Mouse (Mus musculus) liver, embryonic 16.5 days (tissue): ENCODE results near the gene Arhgap4. TPM values are rescaled to one million over a fixed set of nuclear protein-coding genes. Genes with fewer than 3 reads are reported as not detected.

ENCODE experiments used
- polyA plus RNA-seq: library from polyadenylated mRNA; unstranded; fragments of >200 nt; fragmentation: Nextera tagmentation; extraction: Ambion mirVana; gene quantifications from 2 replicates; pipeline ENCODE4 v1.2.1, GENCODE M21; 2015

The Arhgap4 gene
- polyA plus RNA-seq, 1 experiment from 2014 or later, result 6.6 TPM

Other genes starting within 250 kb of the Arhgap4 start
- 0.12 and 0.50 TPM in 2 replicates for gene Slc6a8, start 248.7 kb downstream of the Arhgap4 start, polyA plus RNA-seq
- 129 and 137 TPM in 2 replicates for gene Bcap31, start 205.7 kb downstream of the Arhgap4 start, polyA plus RNA-seq
- gene Abcd1, start 205.3 kb downstream of the Arhgap4 start, polyA plus RNA-seq, result 8.0 and 8.1 TPM in 2 replicates
- 0.23 and 0.47 TPM in 2 replicates for gene Plxnb3, start 164.8 kb downstream of the Arhgap4 start, polyA plus RNA-seq
- 1.1 and 2.9 TPM in 2 replicates for gene Srpk3, start 147.5 kb downstream of the Arhgap4 start, polyA plus RNA-seq
- gene Idh3g, start 135.0 kb downstream of the Arhgap4 start, polyA plus RNA-seq, result 111 and 112 TPM in 2 replicates
- 158 and 167 TPM in 2 replicates for gene Ssr4, start 134.8 kb downstream of the Arhgap4 start, polyA plus RNA-seq
- 0.02 and 0.08 TPM in 2 replicates for gene Pdzd4, start 96.9 kb downstream of the Arhgap4 start, polyA plus RNA-seq
- gene Avpr2, start 29.8 kb downstream of the Arhgap4 start, polyA plus RNA-seq, result 0.08 and 0.25 TPM in 2 replicates
- gene L1cam, start 25.8 kb downstream of the Arhgap4 start, polyA plus RNA-seq, result 0.16 and 0.35 TPM in 2 replicates
- gene Naa10, start 74 bp upstream of the Arhgap4 start, polyA plus RNA-seq, result 69.0 and 70.6 TPM in 2 replicates
- 21.3 and 24.6 TPM in 2 replicates for gene Renbp, start 9.0 kb upstream of the Arhgap4 start, polyA plus RNA-seq
- gene Hcfc1, start 44.5 kb upstream of the Arhgap4 start, polyA plus RNA-seq, result 28.0 and 31.1 TPM in 2 replicates
- gene Irak1, start 102.0 kb upstream of the Arhgap4 start, polyA plus RNA-seq, result 19.9 and 25.7 TPM in 2 replicates
- gene Opn1mw, start 205.6 kb upstream of the Arhgap4 start, polyA plus RNA-seq, result not detected in 2 replicates
- gene Mecp2, start 213.5 kb upstream of the Arhgap4 start, polyA plus RNA-seq, result 5.5 and 5.7 TPM in 2 replicates
- gene Tex28, start 246.0 kb upstream of the Arhgap4 start, polyA plus RNA-seq, result not detected in 2 replicates